Comparison of ENCODE assay signal across 34 mouse cellular contexts in genomic region chr16:85795731-85796130, GRCm38 (mm10). TPM values are rescaled to one million over a fixed set of nuclear protein-coding genes. Genes with fewer than 3 reads are reported as not detected.
"Had no signal": no experiment of that assay in that cellular context is flagged by ENCODE, and none has a peak within 500 bp of the region (broad histone marks: within the 10 kb centered on the region; RNA-seq: fewer than 3 reads in every experiment).

No protein-coding gene starts in this region.

- H3K27me3 ChIP-seq: limb, embryonic 12.5 days; limb, embryonic 13.5 days; limb, embryonic 15.5 days; lung, embryonic 15.5 days; midbrain, embryonic 13.5 days; midbrain, embryonic 15.5 days; neural tube, embryonic 12.5 days had no signal

- H3K4me3 ChIP-seq: left cerebral cortex, adult 2 months; limb, embryonic 10.5 days; limb, embryonic 12.5 days; limb, embryonic 13.5 days; limb, embryonic 15.5 days; liver, embryonic 12.5 days; liver, embryonic 13.5 days; liver, embryonic 15.5 days; lung, embryonic 15.5 days; megakaryocyte, embryonic 14.5 days; midbrain, embryonic 10.5 days; midbrain, embryonic 12.5 days; midbrain, embryonic 13.5 days; midbrain, embryonic 15.5 days; myocyte; neural tube, embryonic 12.5 days had no signal

- DNase-seq: left cerebral cortex, postnatal 4 days; liver; liver, embryonic 13.5 days; liver, postnatal 0 days; lung, adult 18-20 months; lung, adult 2 months; lung, embryonic 14.5 days; lung, postnatal 10 days; lung, postnatal 14 days; lung, postnatal 36 days; lung, postnatal 4 days; midbrain, embryonic 14.5 days had no signal

- H3K9ac ChIP-seq: limb, embryonic 12.5 days; limb, embryonic 13.5 days; limb, embryonic 15.5 days; liver, embryonic 12.5 days; liver, embryonic 13.5 days; liver, embryonic 14.5 days; liver, embryonic 15.5 days; liver, postnatal 0 days; lung, embryonic 14.5 days; lung, embryonic 15.5 days; midbrain, embryonic 12.5 days; midbrain, embryonic 13.5 days; midbrain, embryonic 15.5 days; neural tube, embryonic 12.5 days had no signal

- H3K36me3 ChIP-seq: liver, embryonic 15.5 days had no signal

- H3K27ac ChIP-seq: left cerebral cortex, adult 2 months; limb, embryonic 10.5 days; limb, embryonic 12.5 days; limb, embryonic 13.5 days; limb, embryonic 15.5 days; liver, embryonic 12.5 days; liver, embryonic 13.5 days; liver, embryonic 14.5 days; liver, embryonic 15.5 days; lung, embryonic 15.5 days; macrophage; midbrain, embryonic 10.5 days; midbrain, embryonic 12.5 days; midbrain, embryonic 13.5 days; midbrain, embryonic 15.5 days; neural tube, embryonic 12.5 days had no signal

- H3K4me2 ChIP-seq: limb, embryonic 12.5 days; limb, embryonic 13.5 days; limb, embryonic 15.5 days; liver, embryonic 11.5 days; liver, embryonic 12.5 days; liver, embryonic 13.5 days; liver, embryonic 15.5 days; lung, embryonic 14.5 days; lung, embryonic 15.5 days; midbrain, embryonic 12.5 days; midbrain, embryonic 13.5 days; midbrain, embryonic 15.5 days; neural tube, embryonic 12.5 days had no signal

- H3K4me1 ChIP-seq: liver, embryonic 12.5 days; liver, embryonic 13.5 days; liver, embryonic 15.5 days; midbrain, embryonic 12.5 days; midbrain, embryonic 15.5 days had no signal

- H3K9me3 ChIP-seq: limb, embryonic 10.5 days; limb, embryonic 12.5 days; limb, embryonic 13.5 days; limb, embryonic 15.5 days; liver, embryonic 12.5 days; liver, embryonic 13.5 days; liver, embryonic 15.5 days; lung, embryonic 15.5 days; midbrain, embryonic 10.5 days; midbrain, embryonic 12.5 days; midbrain, embryonic 13.5 days; midbrain, embryonic 15.5 days; neural tube, embryonic 12.5 days had no signal

- ATAC-seq: liver, embryonic 12.5 days; liver, postnatal 0 days; lung, postnatal 0 days; midbrain, embryonic 13.5 days; midbrain, embryonic 15.5 days had no signal

RNA-seq across cellular contexts. Expression of gene Adamts1, which starts 7.2 kb away (rescaled TPM):
- total RNA-seq: megakaryocyte progenitor cell, adult 5-6 weeks; megakaryocyte, adult 5-6 weeks; monocyte, adult 5-6 weeks had no signal
